8 mouse cellular contexts compared by ENCODE assay signal in genomic region chr17:34196941-34197894, GRCm38 (mm10). TPM values are rescaled to one million over a fixed set of nuclear protein-coding genes. Genes with fewer than 3 reads are reported as not detected.
A peak's percentile ranks its signal among the peaks of the same experiment; 100 is the strongest.
DNase-seq lines count a peak whose midpoint lies in the region; ATAC-seq and TF ChIP-seq lines count a peak whose summit lies in the region.

Gene Psmb8 (plus strand): TSS chr17:34197721.

- H3K4me1 ChIP-seq in heart, embryonic 12.5 days (replicated peaks): peaks cover 11% of the 10 kb centered on the region
- H3K4me1 ChIP-seq in kidney, embryonic 16.5 days (ENCODE audit: insufficient read depth, low read length): peaks cover 13% of the 10 kb centered on the region

- DNase-seq in B cell, adult 2 months: peak; percentile 92 to 94
- DNase-seq in brain, embryonic 14.5 days (ENCODE audit: low read depth): peak; percentile 92
- peak; percentile 33 for DNase-seq in fat pad, adult 2 months (ENCODE audit: extremely low read depth, low read depth, low spot score)
- peak; percentile 67 for DNase-seq in liver
- DNase-seq in monocyte, adult 2 months (ENCODE audit: low read depth in 1 of 2, low spot score in 2 of 2): peak; percentile 79 to 87
- DNase-seq in spleen, postnatal 14 days (ENCODE audit: low spot score in 2 of 2): peak; percentile 67 to 82

- 4% methylated on average over 41 of the region's 41 CpGs for WGBS in heart, embryonic 12.5 days
- WGBS in kidney, embryonic 16.5 days: 5% methylated on average over 41 of the region's 41 CpGs

- TF ChIP-seq POLR2A in brain, embryonic 14.5 days (IDR thresholded peaks at IDR 0.05; ENCODE audit: borderline replicate concordance, extremely low read depth, insufficient read depth, insufficient read length, poor library complexity, severe bottlenecking): no peak

- H3K9me3 ChIP-seq in heart, embryonic 12.5 days (replicated peaks): no peaks in the 10 kb centered on the region
- no peaks in the 10 kb centered on the region for H3K9me3 ChIP-seq in kidney, embryonic 16.5 days (ENCODE audit: low read length)

- H3K4me2 ChIP-seq in heart, embryonic 12.5 days: peak within 1 kb of the TSS; percentile 84
- peak within 1 kb of the TSS; percentile 72 for H3K4me2 ChIP-seq in kidney, embryonic 16.5 days (replicated peaks; ENCODE audit: low read depth, low read length)

- peak within 1 kb of the TSS; percentile 56 for H3K4me3 ChIP-seq in heart, embryonic 12.5 days
- H3K4me3 ChIP-seq in kidney, embryonic 16.5 days (ENCODE audit: low read length): peak within 1 kb of the TSS; percentile 56

- no peaks in the 10 kb centered on the region for H3K36me3 ChIP-seq in heart, embryonic 12.5 days
- no peaks in the 10 kb centered on the region for H3K36me3 ChIP-seq in kidney, embryonic 16.5 days (ENCODE audit: insufficient read depth, low read length)

- no peak within 1 kb of the TSS for H3K27ac ChIP-seq in heart, embryonic 12.5 days (ENCODE audit: poor library complexity, severe bottlenecking)
- no peak within 1 kb of the TSS for H3K27ac ChIP-seq in kidney, embryonic 16.5 days (ENCODE audit: low read length)

- TF ChIP-seq CTCF in brain, embryonic 14.5 days (IDR thresholded peaks at IDR 0.05; ENCODE audit: borderline replicate concordance, extremely low read depth, insufficient read depth, insufficient read length): no peak

- H3K9ac ChIP-seq in heart, embryonic 12.5 days: peak within 1 kb of the TSS; percentile 16; the same call in 1 of the 2 replicates
- H3K9ac ChIP-seq in kidney, embryonic 16.5 days (replicated peaks; ENCODE audit: low read length): peak within 1 kb of the TSS; percentile 59

- H3K27me3 ChIP-seq in heart, embryonic 12.5 days (replicated peaks): peaks cover 93% of the 10 kb centered on the region
- peaks cover 73% of the 10 kb centered on the region for H3K27me3 ChIP-seq in kidney, embryonic 16.5 days (ENCODE audit: insufficient read depth, low read length)

- peak; percentile 51 for ATAC-seq in heart, embryonic 12.5 days (ENCODE audit: insufficient number of reproducible peaks, low FRiP score)
- peak; percentile 89 for ATAC-seq in kidney, embryonic 16.5 days (ENCODE audit: low FRiP score, low TSS enrichment)

RNA-seq across cellular contexts. Expression of gene Psmb8, which starts in this region (rescaled TPM):
- polyA plus RNA-seq in brain, embryonic 14.5 days (2012; rRNA removed): 2.0 and 2.4 TPM in 2 replicates
- 1.9 and 2.0 TPM in 2 replicates for polyA plus RNA-seq in heart, embryonic 12.5 days (2016; fragmentation: Nextera tagmentation; extraction: Ambion mirVana)
- 6.4 and 7.2 TPM in 2 replicates for polyA plus RNA-seq in kidney, embryonic 16.5 days (2015; fragmentation: Nextera tagmentation; extraction: Ambion mirVana)

Comparison
In these comparisons a context has a peak if more than half of its experiments do, and no peak if none do; other contexts are left out.
1. DNase-seq: peak in every context shown above with its lines; median percentile 93 in B cell, adult 2 months; 92 in brain, embryonic 14.5 days; 83 in monocyte, adult 2 months; 74 in spleen, postnatal 14 days; 67 in liver; 33 in fat pad, adult 2 months.